Mouse (Mus musculus) thymus, adult 2 months (tissue): ENCODE measurements at regions not wholly inside any gene's neighbourhood (a gene's known extent, or its start where the extent isn't known, plus 50 kb on each side); places are given as distances from the start of the nearest gene placed in this dataset.

ENCODE experiments used
- CTCF ChIP-seq: fragments of 200-500 bp; IDR thresholded peaks from 2 replicates; pipeline ENCODE4 v1.5.1; 2012; ENCODE audit warnings: mild to moderate bottlenecking, control low read depth, low read length, moderate library complexity, borderline replicate concordance; ENCODE audit not compliant: control insufficient read depth, poor library complexity, insufficient read depth; ENCODE audit errors: extremely low read depth
- POLR2A ChIP-seq: fragments of 200-500 bp; IDR thresholded peaks from 2 replicates; pipeline ENCODE4 v1.6.1; 2012; ENCODE audit warnings: mild to moderate bottlenecking, low read length, control low read depth, moderate library complexity; ENCODE audit not compliant: control insufficient read depth, poor library complexity, insufficient read depth; ENCODE audit errors: extremely low read depth

DNA sequence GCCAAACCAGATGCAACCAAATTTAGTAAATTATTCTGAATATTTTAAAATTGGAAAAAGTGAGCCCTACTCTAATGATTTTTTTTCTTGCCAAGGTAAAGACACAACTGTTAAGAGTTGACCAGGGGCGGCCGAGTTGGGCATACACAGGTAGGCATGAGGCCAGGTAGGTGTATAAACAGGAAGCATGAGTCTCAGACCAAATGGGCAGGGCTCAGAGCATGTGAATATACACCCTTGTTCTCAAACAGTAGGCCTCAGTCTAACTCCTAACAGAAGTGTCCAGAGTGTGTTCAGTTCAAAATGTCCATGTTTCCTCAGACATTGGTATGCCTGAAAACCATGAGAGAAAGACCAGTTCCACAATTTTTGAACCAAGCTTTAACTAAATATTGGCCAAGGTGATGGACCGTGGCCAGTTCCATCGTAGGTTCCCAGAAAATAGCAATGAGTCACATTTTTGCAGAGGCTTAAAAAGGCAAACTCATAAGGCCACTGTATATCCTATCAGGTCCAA, 71.0 kb downstream of the Avpr1a start:
- no peak for TF ChIP-seq CTCF
- TF ChIP-seq POLR2A: no peak
